Mouse (Mus musculus) inflammation-experienced regulatory T-cells, adult 16 weeks (primary cell): ENCODE data around the gene Pycard. TPM values are rescaled to one million over a fixed set of nuclear protein-coding genes. Genes with fewer than 3 reads are reported as not detected.

ENCODE experiments used
- polyA plus RNA-seq: library from polyadenylated mRNA; unstranded; fragments of 100-300 nt; shearing (Covaris generic); gene quantifications from one replicate; pipeline ENCODE4 v1.2.1, GENCODE M21; 2017

Gene Pycard
- polyA plus RNA-seq = 295 TPM

DNA sequence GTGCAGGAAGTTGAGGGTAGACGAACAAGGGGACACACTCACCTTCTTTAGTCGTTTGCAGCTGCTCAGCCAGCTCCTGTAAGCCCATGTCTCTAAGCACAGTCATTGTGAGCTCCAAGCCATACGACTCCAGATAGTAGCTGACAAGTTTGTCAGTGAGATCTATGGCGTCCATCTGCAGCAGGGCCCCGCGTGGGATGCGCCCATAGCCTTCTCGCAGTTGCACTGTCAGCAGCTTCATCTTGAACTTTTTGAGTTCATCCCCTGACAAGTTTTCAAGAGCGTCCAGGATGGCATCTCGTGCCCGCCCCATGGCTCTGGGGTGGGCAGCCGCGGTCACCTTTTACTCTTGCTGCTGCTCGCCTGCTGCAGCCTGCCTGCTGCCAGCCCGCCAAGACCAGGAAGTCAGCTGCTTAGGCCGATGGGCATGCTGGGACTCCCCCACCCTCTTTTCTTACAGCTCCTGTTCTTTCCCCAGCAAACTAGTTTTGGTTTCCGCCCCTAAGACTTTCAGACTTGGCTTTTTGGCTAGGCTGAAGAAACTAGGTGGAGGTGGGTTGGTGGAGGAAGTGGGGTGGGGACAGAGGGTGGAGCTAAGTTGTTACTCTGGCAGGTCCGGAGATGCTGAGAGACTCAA, at the start of gene Pycard:
Pycard (minus strand) TSS at position 527 of the 637 bp plus-strand sequence.

GRCm38 (mm10) chr7:128003688-128004087, 10.0 kb upstream of the Pycard start, which contains the start of gene Trim72:
Trim72 (plus strand) TSS chr7:128003949.

DNA sequence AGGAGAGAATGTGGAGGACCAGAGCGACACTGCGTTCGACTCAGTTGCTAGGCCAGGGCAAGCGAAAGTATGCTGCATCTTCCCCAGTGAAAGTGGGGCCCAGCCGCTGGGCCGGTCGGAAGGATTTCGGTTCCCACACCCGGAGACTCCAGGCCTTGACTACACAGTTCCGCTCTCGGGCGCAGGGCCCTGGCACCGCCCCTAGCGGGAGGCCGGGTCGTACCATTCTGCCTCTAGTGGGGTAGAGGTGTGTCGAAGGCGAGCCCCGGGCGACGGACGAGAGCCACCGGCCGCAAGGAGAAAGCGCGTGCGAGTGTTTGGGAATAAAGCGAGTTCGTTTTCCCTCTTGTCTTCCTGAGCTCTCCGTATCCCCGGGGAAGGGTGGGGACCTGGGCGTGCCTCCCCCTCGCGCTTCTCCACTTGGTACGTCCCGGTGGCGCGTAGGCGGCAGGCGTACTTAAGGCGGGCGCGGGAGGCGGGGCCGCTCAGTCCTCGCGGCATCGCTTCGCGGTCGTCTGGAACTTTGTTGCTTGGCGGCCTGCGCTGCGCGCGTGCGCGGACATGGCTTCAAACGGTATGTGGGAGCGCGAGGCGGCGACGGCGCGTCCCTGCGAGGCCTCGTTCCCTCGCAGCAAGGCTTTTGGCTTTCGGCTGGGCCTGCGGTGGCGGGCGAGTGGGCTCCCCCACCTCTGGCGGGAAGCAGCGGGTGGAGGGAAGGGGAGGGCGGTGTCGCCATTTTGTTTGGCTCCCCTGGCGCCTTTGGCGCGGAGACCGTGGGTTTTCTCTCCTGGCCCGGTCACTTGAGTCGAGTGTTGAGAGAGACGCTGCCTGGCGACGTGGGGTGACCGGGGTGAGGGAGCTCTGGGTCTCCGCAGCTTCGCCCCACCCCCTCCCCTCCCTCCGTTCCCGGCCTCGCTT, 26.4 kb downstream of the Pycard start, which contains the start of gene Fus:
Fus (plus strand) TSS at position 454 of the 918 bp plus-strand sequence.

GRCm38 (mm10) chr7:127946470-127947023, 47.1 kb downstream of the Pycard start, which contains the start of gene Prss36:
Prss36 (minus strand) TSS chr7:127946725.

Other genes with a start within 250 kb of the Pycard start
- 1.3 TPM for gene Fbxl19, start 249.3 kb downstream of the Pycard start, polyA plus RNA-seq
- 38.5 TPM for gene Orai3, start 224.1 kb downstream of the Pycard start, polyA plus RNA-seq
- 1.2 TPM for gene Setd1a, start 217.2 kb downstream of the Pycard start, polyA plus RNA-seq
- not detected for gene Gm49388, start 208.3 kb downstream of the Pycard start, polyA plus RNA-seq
- gene Hsd3b7, start 193.3 kb downstream of the Pycard start, polyA plus RNA-seq = 4.5 TPM
- gene Stx4a, start 169.6 kb downstream of the Pycard start, polyA plus RNA-seq = 167 TPM
- not detected for gene Stx1b, start 169.3 kb downstream of the Pycard start, polyA plus RNA-seq
- 63.8 TPM for gene Zfp646, start 117.6 kb downstream of the Pycard start, polyA plus RNA-seq
- 23.2 TPM for gene Zfp668, start 117.0 kb downstream of the Pycard start, polyA plus RNA-seq
- 1.0 TPM for gene Prss53, start 102.9 kb downstream of the Pycard start, polyA plus RNA-seq
- gene Gm21974, start 98.4 kb downstream of the Pycard start, polyA plus RNA-seq = not detected
- 64.0 TPM for gene Vkorc1, start 98.2 kb downstream of the Pycard start, polyA plus RNA-seq
- gene Bckdk, start 89.8 kb downstream of the Pycard start, polyA plus RNA-seq = 71.2 TPM
- 49.7 TPM for gene Kat8, start 81.4 kb downstream of the Pycard start, polyA plus RNA-seq
- not detected for gene Prss8, start 63.8 kb downstream of the Pycard start, polyA plus RNA-seq
- 5.0 TPM for gene Prss36, start 47.1 kb downstream of the Pycard start, polyA plus RNA-seq
- 177 TPM for gene Fus, start 26.4 kb downstream of the Pycard start, polyA plus RNA-seq
- gene Trim72, start 10.1 kb upstream of the Pycard start, polyA plus RNA-seq = not detected
- gene Itgam, start 68.8 kb upstream of the Pycard start, polyA plus RNA-seq = 0.61 TPM
- gene Gm49368, start 68.8 kb upstream of the Pycard start, polyA plus RNA-seq = not detected
- 0.27 TPM for gene Itgax, start 135.7 kb upstream of the Pycard start, polyA plus RNA-seq
- gene Itgad, start 160.5 kb upstream of the Pycard start, polyA plus RNA-seq = 5.5 TPM
- not detected for gene Cox6a2, start 212.5 kb upstream of the Pycard start, polyA plus RNA-seq
- 12.7 TPM for gene Armc5, start 243.5 kb upstream of the Pycard start, polyA plus RNA-seq
- gene 9130023H24Rik, start 244.2 kb upstream of the Pycard start, polyA plus RNA-seq = 2.6 TPM